Mouse (Mus musculus) heart, adult 2 months (tissue): ENCODE results near the gene Spred2. TPM values are rescaled to one million over a fixed set of nuclear protein-coding genes. Genes with fewer than 3 reads are reported as not detected.

ENCODE experiments used
- DNase-seq, 2 experiments: peaks; one replicate each; pipeline ENCODE4 v3.0.0; 2021
- H3K27ac ChIP-seq: fragments of 200-600 bp; 2 replicates; pipeline ENCODE4 v1.8.1; 2022
- H3K27me3 ChIP-seq: fragments of 200-500 bp; 2 replicates; pipeline ENCODE4 v1.6.1; 2012; ENCODE audit warnings: mild to moderate bottlenecking, low read length, inconsistent platforms, mixed read lengths; ENCODE audit not compliant: control insufficient read depth, insufficient read depth
- H3K36me3 ChIP-seq: fragments of 200-500 bp; 2 replicates; pipeline ENCODE4 v1.6.1; 2012; ENCODE audit warnings: low read length, inconsistent platforms; ENCODE audit not compliant: control insufficient read depth, insufficient read depth
- H3K4me1 ChIP-seq: fragments of 200-500 bp; 2 replicates; pipeline ENCODE4 v1.6.1; 2011; ENCODE audit warnings: low read length; ENCODE audit not compliant: control insufficient read depth, insufficient read depth
- H3K4me3 ChIP-seq: fragments of 200-600 bp; 2 replicates; pipeline ENCODE4 v1.8.1; 2022
- H3K79me2 ChIP-seq: fragments of 200-500 bp; replicated peaks from 2 replicates; pipeline ENCODE4 v1.6.1; 2012; ENCODE audit warnings: mild to moderate bottlenecking, inconsistent platforms, low read length, moderate library complexity, mixed read lengths; ENCODE audit not compliant: control insufficient read depth, insufficient read depth
- H3K9ac ChIP-seq: fragments of 200-500 bp; 2 replicates; pipeline ENCODE4 v1.6.1; 2012; ENCODE audit warnings: low read depth, mild to moderate bottlenecking, control low read depth, inconsistent platforms, low read length, mixed read lengths
- CTCF ChIP-seq: fragments of 200-600 bp; IDR thresholded peaks from 2 replicates; pipeline ENCODE4 v1.8.1; 2022; ENCODE audit warnings: antibody characterized with exemption, mild to moderate bottlenecking, moderate library complexity
- EP300 ChIP-seq: fragments of 200-500 bp; IDR thresholded peaks from 2 replicates; pipeline ENCODE4 v1.6.1; 2011; ENCODE audit warnings: low read depth, low read length, control low read depth; ENCODE audit not compliant: insufficient read depth
- POLR2A ChIP-seq: fragments of 200-500 bp; IDR thresholded peaks from 2 replicates; pipeline ENCODE4 v1.6.1; 2011; ENCODE audit warnings: mild to moderate bottlenecking, low read depth, low read length, control low read depth; ENCODE audit not compliant: insufficient read depth
- WGBS: fragments of 180-500 bp; shearing (Covaris S2); methylation state at CpG from one replicate; pipeline ENCODE4 v1.1.7; 2018; 5-methylcytosine and 5-hydroxymethylcytosine counted together
- intact Hi-C: fragments of 180-260 bp; cut with DNase I; formaldehyde crosslinking; loops from one replicate; pipeline ENCODE4 v1.15.1; 2025
- polyA plus RNA-seq: library from polyadenylated mRNA; depleted of rRNA; stranded (reverse); fragments of >200 nt; gene quantifications from 2 replicates; pipeline ENCODE4 v1.2.3, GENCODE M21; 2012
- total RNA-seq, 2 experiments: library from RNA; stranded (reverse); gene quantifications; 2 replicates each; pipeline ENCODE4 v1.2.3; 2021

The Spred2 gene
- total and polyA plus RNA-seq, 3 experiments: 18.5 to 22.1 (median 22.0) TPM

- peaks cover 10% of the 10 kb centered on the region for H3K79me2 ChIP-seq
- peak in 1 of 2 experiments; percentile 34 for DNase-seq
- TF ChIP-seq POLR2A: no peak
- 0 out of 2 replicates have a peak, but pooled peaks have one; percentile 19 for TF ChIP-seq EP300
- H3K27me3 ChIP-seq: no peaks in the 10 kb centered on the region
- H3K36me3 ChIP-seq: peaks cover 11% of the 10 kb centered on the region
- 52% methylated on average over 7 of the region's 7 CpGs for WGBS
- peaks cover 25% of the 10 kb centered on the region for H3K4me1 ChIP-seq
- H3K4me3 ChIP-seq: no peak overlapping the region
- peak overlapping the region; percentile 85 for H3K27ac ChIP-seq
- intact Hi-C loops: loop anchor here (1.0 to 5.0 kb wide), 3 partner anchors 8 to 34 kb away; no protein-coding TSS in a partner anchor
- no peak overlapping the region for H3K9ac ChIP-seq
Observed at GRCm38 (mm10) chr11:19973032-19973790, 49.0 kb downstream of the Spred2 start.

GRCm38 (mm10) chr11:19976032-19976431 lies 51.9 kb downstream of the Spred2 start:
- no peaks in the 10 kb centered on the region for H3K27me3 ChIP-seq
- peaks cover 3% of the 10 kb centered on the region for H3K79me2 ChIP-seq
- intact Hi-C loops: no loop called here
- H3K4me3 ChIP-seq: no peak overlapping the region
- 97% methylated on average over 2 of the region's 2 CpGs for WGBS
- H3K36me3 ChIP-seq: peaks cover 2% of the 10 kb centered on the region; the same call in 1 of the 2 replicates
- DNase-seq: no peak
- peaks cover 18% of the 10 kb centered on the region for H3K4me1 ChIP-seq
- TF ChIP-seq EP300 (no peak), POLR2A (no peak), CTCF (no peak)
- H3K9ac ChIP-seq: no peak overlapping the region
- H3K27ac ChIP-seq: no peak overlapping the region

GRCm38 (mm10) chr11:19977687-19978086 lies 53.5 kb downstream of the Spred2 start:
- 75% methylated on average over 2 of the region's 2 CpGs for WGBS
- Histone ChIP-seq H3K27me3 (no peaks in the 10 kb centered on the region), H3K4me1 (peaks cover 20% of the 10 kb centered on the region), H3K36me3 (peaks cover 7% of the 10 kb centered on the region), H3K79me2 (peaks cover 4% of the 10 kb centered on the region), H3K4me3 (no peak overlapping the region), H3K27ac (no peak overlapping the region), H3K9ac (no peak overlapping the region)
- TF ChIP-seq EP300: no peak
- no peak for TF ChIP-seq CTCF
- no peak for TF ChIP-seq POLR2A
- DNase-seq: no peak
- intact Hi-C loops: no loop called here

GRCm38 (mm10) chr11:19979338-19979737 lies 55.2 kb downstream of the Spred2 start:
- peak overlapping the region; percentile 17 for H3K27ac ChIP-seq
- peak overlapping the region; percentile 13; the same call in 1 of the 2 replicates for H3K9ac ChIP-seq

GRCm38 (mm10) chr11:19982113-19982512 lies 57.9 kb downstream of the Spred2 start:
- H3K4me1 ChIP-seq: peaks cover 39% of the 10 kb centered on the region
- H3K4me3 ChIP-seq: no peak overlapping the region
- intact Hi-C loops: no loop called here
- H3K9ac ChIP-seq: no peak overlapping the region
- WGBS: 42% methylated on average over 6 of the region's 6 CpGs
- H3K79me2 ChIP-seq: peaks cover 4% of the 10 kb centered on the region; the same call in 1 of the 2 replicates
- peak overlapping the region; percentile 32 for H3K27ac ChIP-seq
- H3K27me3 ChIP-seq: no peaks in the 10 kb centered on the region
- DNase-seq: no peak
- TF ChIP-seq CTCF: no peak
- no peak for TF ChIP-seq EP300
- TF ChIP-seq POLR2A: no peak
- H3K36me3 ChIP-seq: peaks cover 23% of the 10 kb centered on the region

More at GRCm38 (mm10) chr11:19979338-19979737, 55.2 kb downstream of the Spred2 start:
- intact Hi-C loops: no loop called here
- no peaks in the 10 kb centered on the region for H3K27me3 ChIP-seq
- peaks cover 7% of the 10 kb centered on the region for H3K36me3 ChIP-seq
- peaks cover 7% of the 10 kb centered on the region for H3K79me2 ChIP-seq
- H3K4me1 ChIP-seq: peaks cover 22% of the 10 kb centered on the region
- WGBS: 23% methylated on average over 14 of the region's 14 CpGs
- peak in 1 of 2 experiments; percentile 56 for DNase-seq
- peak overlapping the region; percentile 50 for H3K4me3 ChIP-seq
- no peak for TF ChIP-seq EP300
- no peak for TF ChIP-seq POLR2A

- 48% methylated on average over 6 of the region's 6 CpGs for WGBS
- intact Hi-C loops: no loop called here
Observed at GRCm38 (mm10) chr11:19982779-19983178, 58.6 kb downstream of the Spred2 start.

More at GRCm38 (mm10) chr11:19982779-19983178, 58.6 kb downstream of the Spred2 start:
- Histone ChIP-seq H3K79me2 (peaks cover 4% of the 10 kb centered on the region; the same call in 1 of the 2 replicates), H3K36me3 (peaks cover 27% of the 10 kb centered on the region), H3K27me3 (no peaks in the 10 kb centered on the region), H3K27ac (peak overlapping the region; percentile 32), H3K9ac (no peak overlapping the region), H3K4me3 (no peak overlapping the region), H3K4me1 (peaks cover 41% of the 10 kb centered on the region)
- no peak for TF ChIP-seq EP300
- no peak for TF ChIP-seq CTCF
- TF ChIP-seq POLR2A: no peak
- DNase-seq: no peak
